Mouse (Mus musculus): Measurements from ENCODE around the gene Gclm. TPM values are rescaled to one million over a fixed set of nuclear protein-coding genes. Genes with fewer than 3 reads are reported as not detected.

Gene Gclm
- polyA plus RNA-seq, 1 experiment from 2014 or later: 74.2 TPM

GRCm38 (mm10) chr3:122293954-122294850 is 48.8 kb downstream of the Gclm start, which contains the start of gene Bcar3:
Gene Bcar3 (plus strand): TSS chr3:122294136.
- Histone ChIP-seq H3K9ac (peak within 1 kb of the TSS; percentile 69), H3K4me2 (replicated peaks) (peak within 1 kb of the TSS; percentile 61), H3K4me1 (peaks cover 20% of the 10 kb centered on the region), H3K27ac (replicated peaks) (peak within 1 kb of the TSS; percentile 97), H3K4me3 (replicated peaks) (peak within 1 kb of the TSS; percentile 91), H3K36me3 (no peaks in the 10 kb centered on the region), H3K9me3 (replicated peaks) (no peaks in the 10 kb centered on the region), H3K27me3 (no peaks in the 10 kb centered on the region)
- ATAC-seq (ENCODE audit: insufficient number of reproducible peaks, low FRiP score, low TSS enrichment, low read depth): peak; percentile 84
- 4% methylated on average over 37 of the region's 37 CpGs for WGBS

- no peak overlapping the region for H3K9ac ChIP-seq
- H3K9me3 ChIP-seq (replicated peaks): no peaks in the 10 kb centered on the region
- H3K4me2 ChIP-seq (replicated peaks): no peak overlapping the region
- no peaks in the 10 kb centered on the region for H3K36me3 ChIP-seq
- H3K4me3 ChIP-seq (replicated peaks): no peak overlapping the region
- H3K27ac ChIP-seq (replicated peaks): no peak overlapping the region
- WGBS: 13% methylated on average over 5 of the region's 5 CpGs
- no peaks in the 10 kb centered on the region for H3K27me3 ChIP-seq
- no peak for ATAC-seq (ENCODE audit: insufficient number of reproducible peaks, low FRiP score, low TSS enrichment, low read depth)
- H3K4me1 ChIP-seq: peaks cover 20% of the 10 kb centered on the region
Measured at GRCm38 (mm10) chr3:122295511-122295910, 50.2 kb downstream of the Gclm start.

- no peaks in the 10 kb centered on the region for H3K27me3 ChIP-seq
- H3K4me2 ChIP-seq (replicated peaks): no peak overlapping the region
- peaks cover 31% of the 10 kb centered on the region for H3K4me1 ChIP-seq
- no peak overlapping the region for H3K9ac ChIP-seq
- ATAC-seq (ENCODE audit: insufficient number of reproducible peaks, low FRiP score, low TSS enrichment, low read depth): no peak
- H3K36me3 ChIP-seq: no peaks in the 10 kb centered on the region
- H3K9me3 ChIP-seq (replicated peaks): no peaks in the 10 kb centered on the region
- H3K4me3 ChIP-seq (replicated peaks): no peak overlapping the region
- no peak overlapping the region for H3K27ac ChIP-seq (replicated peaks)
- WGBS: 55% methylated on average over 5 of the region's 5 CpGs
Measured at GRCm38 (mm10) chr3:122296979-122297378, 51.6 kb downstream of the Gclm start.

GRCm38 (mm10) chr3:122300983-122301919 is 55.9 kb downstream of the Gclm start:
- no peaks in the 10 kb centered on the region for H3K27me3 ChIP-seq
- ATAC-seq (ENCODE audit: insufficient number of reproducible peaks, low FRiP score, low TSS enrichment, low read depth): no peak
- no peak overlapping the region for H3K4me2 ChIP-seq (replicated peaks)
- H3K4me3 ChIP-seq (replicated peaks): no peak overlapping the region
- no peaks in the 10 kb centered on the region for H3K9me3 ChIP-seq (replicated peaks)
- H3K4me1 ChIP-seq: peaks cover 14% of the 10 kb centered on the region
- H3K36me3 ChIP-seq: no peaks in the 10 kb centered on the region
- 42% methylated on average over 9 of the region's 9 CpGs for WGBS
- H3K27ac ChIP-seq (replicated peaks): peak overlapping the region; percentile 3; the same call in 1 of the 2 replicates
- H3K9ac ChIP-seq: no peak overlapping the region

- Histone ChIP-seq H3K9ac (no peak overlapping the region), H3K36me3 (no peaks in the 10 kb centered on the region), H3K4me3 (replicated peaks) (no peak overlapping the region), H3K9me3 (replicated peaks) (no peaks in the 10 kb centered on the region), H3K4me1 (peaks cover 12% of the 10 kb centered on the region), H3K4me2 (replicated peaks) (no peak overlapping the region), H3K27me3 (no peaks in the 10 kb centered on the region), H3K27ac (replicated peaks) (no peak overlapping the region)
- ATAC-seq (ENCODE audit: insufficient number of reproducible peaks, low FRiP score, low TSS enrichment, low read depth): no peak
- WGBS: 90% methylated on average over 4 of the region's 4 CpGs
Measured at GRCm38 (mm10) chr3:122304560-122304959, 59.2 kb downstream of the Gclm start.

- Histone ChIP-seq H3K27me3 (no peaks in the 10 kb centered on the region), H3K9ac (no peak overlapping the region), H3K4me3 (replicated peaks) (no peak overlapping the region), H3K4me1 (no peaks in the 10 kb centered on the region), H3K27ac (replicated peaks) (no peak overlapping the region), H3K9me3 (replicated peaks) (no peaks in the 10 kb centered on the region), H3K36me3 (no peaks in the 10 kb centered on the region), H3K4me2 (replicated peaks) (no peak overlapping the region)
- 59% methylated on average over 4 of the region's 4 CpGs for WGBS
- ATAC-seq (ENCODE audit: insufficient number of reproducible peaks, low FRiP score, low TSS enrichment, low read depth): no peak
Measured at GRCm38 (mm10) chr3:122307894-122308671, 62.7 kb downstream of the Gclm start.

GRCm38 (mm10) chr3:122308981-122309380 is 63.6 kb downstream of the Gclm start:
- no peak overlapping the region for H3K27ac ChIP-seq (replicated peaks)
- WGBS: 27% methylated on average over 6 of the region's 6 CpGs
- no peak overlapping the region for H3K4me3 ChIP-seq (replicated peaks)
- H3K4me2 ChIP-seq (replicated peaks): no peak overlapping the region
- H3K4me1 ChIP-seq: no peaks in the 10 kb centered on the region
- no peaks in the 10 kb centered on the region for H3K27me3 ChIP-seq
- no peak for ATAC-seq (ENCODE audit: insufficient number of reproducible peaks, low FRiP score, low TSS enrichment, low read depth)
- no peaks in the 10 kb centered on the region for H3K9me3 ChIP-seq (replicated peaks)
- no peak overlapping the region for H3K9ac ChIP-seq
- H3K36me3 ChIP-seq: no peaks in the 10 kb centered on the region

GRCm38 (mm10) chr3:122312078-122312477 is 66.7 kb downstream of the Gclm start:
- ATAC-seq (ENCODE audit: insufficient number of reproducible peaks, low FRiP score, low TSS enrichment, low read depth): no peak
- no peak overlapping the region for H3K4me2 ChIP-seq (replicated peaks)
- no peak overlapping the region for H3K9ac ChIP-seq
- H3K27me3 ChIP-seq: no peaks in the 10 kb centered on the region
- no peaks in the 10 kb centered on the region for H3K36me3 ChIP-seq
- no peak overlapping the region for H3K4me3 ChIP-seq (replicated peaks)
- H3K9me3 ChIP-seq (replicated peaks): no peaks in the 10 kb centered on the region
- H3K27ac ChIP-seq (replicated peaks): no peak overlapping the region
- peaks cover 5% of the 10 kb centered on the region for H3K4me1 ChIP-seq
- WGBS: 21% methylated on average over 2 of the region's 2 CpGs

GRCm38 (mm10) chr3:122312936-122313629 is 67.7 kb downstream of the Gclm start:
- H3K27me3 ChIP-seq: no peaks in the 10 kb centered on the region
- no peak overlapping the region for H3K27ac ChIP-seq (replicated peaks)
- H3K4me3 ChIP-seq (replicated peaks): no peak overlapping the region
- no peaks in the 10 kb centered on the region for H3K36me3 ChIP-seq
- no peaks in the 10 kb centered on the region for H3K9me3 ChIP-seq (replicated peaks)
- peaks cover 5% of the 10 kb centered on the region for H3K4me1 ChIP-seq
- no peak overlapping the region for H3K9ac ChIP-seq
- no peak overlapping the region for H3K4me2 ChIP-seq (replicated peaks)
- ATAC-seq (ENCODE audit: insufficient number of reproducible peaks, low FRiP score, low TSS enrichment, low read depth): no peak
- WGBS: 72% methylated on average over 10 of the region's 10 CpGs

- H3K36me3 ChIP-seq: no peaks in the 10 kb centered on the region
- no peaks in the 10 kb centered on the region for H3K27me3 ChIP-seq
- no peak for ATAC-seq (ENCODE audit: insufficient number of reproducible peaks, low FRiP score, low TSS enrichment, low read depth)
- WGBS: 58% methylated on average over 7 of the region's 7 CpGs
- H3K9ac ChIP-seq: no peak overlapping the region
- H3K4me1 ChIP-seq: peaks cover 5% of the 10 kb centered on the region
- no peaks in the 10 kb centered on the region for H3K9me3 ChIP-seq (replicated peaks)
- H3K4me2 ChIP-seq (replicated peaks): no peak overlapping the region
- H3K4me3 ChIP-seq (replicated peaks): no peak overlapping the region
- H3K27ac ChIP-seq (replicated peaks): no peak overlapping the region
Measured at GRCm38 (mm10) chr3:122313936-122314335, 68.6 kb downstream of the Gclm start.
